Mouse (Mus musculus) inflammation-experienced regulatory T-cells, adult 6 months (primary cell): Measurements from ENCODE around the gene Atpaf1. TPM values are rescaled to one million over a fixed set of nuclear protein-coding genes. Genes with fewer than 3 reads are reported as not detected.

ENCODE experiments used
- ATAC-seq: one replicate; pipeline ENCODE4 v1.8.0; 2017
- polyA plus RNA-seq, 3 experiments: library from polyadenylated mRNA; unstranded; fragments of 100-300 nt; shearing (Covaris generic); gene quantifications; one replicate each; pipeline ENCODE4 v1.2.1; 2017

The Atpaf1 gene
- polyA plus RNA-seq, 3 experiments from 2014 or later: 17.7 to 20.9 (median 19.0) TPM

DNA sequence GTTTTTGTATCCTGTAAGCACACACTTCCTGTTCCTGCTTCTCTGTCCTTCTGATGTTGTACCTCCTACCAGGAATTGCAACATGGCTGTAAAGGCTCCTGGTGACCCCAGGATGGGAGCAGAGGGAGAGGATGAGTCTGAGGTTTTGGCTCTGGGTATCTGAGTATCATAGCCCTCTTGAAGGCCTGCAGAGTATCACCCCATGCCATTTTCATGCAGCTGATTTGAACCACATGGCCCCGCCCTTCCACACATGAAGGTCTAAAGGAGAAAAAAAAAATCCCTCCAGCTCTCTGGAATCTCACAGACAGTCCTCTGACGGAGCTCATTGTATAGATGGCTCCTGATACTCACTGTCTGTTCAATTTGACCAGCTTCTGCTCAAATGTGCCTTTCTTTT, 65.5 kb downstream of the Atpaf1 start:
- no peak for ATAC-seq

DNA sequence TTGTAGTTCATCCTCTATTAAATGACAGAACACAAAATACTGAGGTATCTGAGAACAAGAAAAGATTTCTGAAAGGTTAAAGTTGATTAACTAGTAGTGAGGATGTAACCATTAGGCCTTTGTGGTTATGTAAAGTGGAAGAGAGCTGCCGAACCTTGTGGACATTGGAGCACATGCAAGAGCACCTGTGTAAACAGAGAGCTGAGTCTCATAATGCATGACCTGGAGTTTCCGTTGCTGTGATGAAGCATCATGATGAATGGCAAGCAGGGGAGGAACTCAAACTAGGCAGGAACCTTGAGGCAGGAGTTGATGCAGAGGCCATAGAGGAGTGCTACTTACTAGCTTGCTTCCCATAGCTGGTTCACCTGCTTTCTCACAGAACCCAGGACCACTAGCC, 66.0 kb downstream of the Atpaf1 start:
- ATAC-seq: no peak

DNA sequence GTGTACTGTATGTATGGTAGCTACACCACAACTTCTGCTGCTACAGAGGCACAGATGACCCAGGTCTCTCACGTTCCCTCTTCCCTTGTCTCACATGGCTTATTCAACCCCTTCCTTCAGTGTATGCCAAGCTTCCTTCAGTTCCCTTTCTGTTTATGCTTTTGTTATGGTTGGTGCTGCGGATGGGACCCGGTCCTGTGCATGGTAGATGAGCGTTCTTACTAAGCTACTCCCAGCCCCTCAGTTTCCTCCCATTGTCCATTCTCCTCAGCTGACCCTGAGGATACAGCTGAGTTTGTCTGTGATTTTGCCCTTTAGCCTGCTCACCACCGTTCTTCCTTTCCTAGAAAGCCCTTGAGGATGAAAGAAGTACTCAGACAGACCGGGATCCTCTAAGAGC, 67.0 kb downstream of the Atpaf1 start:
- no peak for ATAC-seq

DNA sequence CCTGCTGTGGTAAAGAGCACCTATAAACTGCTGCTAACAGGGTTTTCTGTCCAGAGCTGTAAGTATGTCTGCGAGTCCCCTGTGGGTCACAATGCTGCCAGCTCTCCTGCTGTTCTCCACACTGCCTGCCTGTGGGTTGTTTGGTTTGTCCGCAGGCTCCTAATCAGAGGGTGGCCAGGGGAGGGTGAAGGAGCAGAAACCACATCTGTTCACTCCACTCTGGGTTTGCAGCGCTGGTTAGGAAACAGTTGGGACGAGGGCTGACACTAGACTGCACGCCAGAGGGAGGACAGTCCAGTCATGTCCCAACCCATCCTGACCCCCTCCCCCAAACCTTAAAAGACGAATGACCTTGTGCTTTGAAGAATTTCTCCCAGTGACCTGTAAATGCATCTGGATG, 70.5 kb downstream of the Atpaf1 start:
- ATAC-seq: no peak

DNA sequence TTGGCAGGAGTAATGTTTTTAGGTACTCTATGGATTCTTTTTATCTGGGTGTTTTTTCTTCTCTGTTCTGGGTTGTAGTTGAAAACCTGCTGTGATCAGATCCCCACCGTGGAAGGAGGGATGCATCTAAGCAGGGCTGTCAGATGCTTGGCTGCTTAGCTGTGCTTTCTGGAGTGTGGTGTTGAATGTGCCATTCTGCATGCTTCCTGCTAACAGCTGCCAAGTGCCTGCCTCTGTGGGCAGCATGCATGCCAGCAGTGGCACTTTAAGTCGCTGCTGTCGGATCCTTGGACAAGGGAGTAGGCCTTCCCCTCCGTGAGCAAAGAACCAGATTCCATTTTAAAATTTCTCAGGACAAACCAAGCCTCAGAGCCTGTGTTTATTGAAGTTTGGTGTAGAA, 71.0 kb downstream of the Atpaf1 start:
- ATAC-seq: no peak

DNA sequence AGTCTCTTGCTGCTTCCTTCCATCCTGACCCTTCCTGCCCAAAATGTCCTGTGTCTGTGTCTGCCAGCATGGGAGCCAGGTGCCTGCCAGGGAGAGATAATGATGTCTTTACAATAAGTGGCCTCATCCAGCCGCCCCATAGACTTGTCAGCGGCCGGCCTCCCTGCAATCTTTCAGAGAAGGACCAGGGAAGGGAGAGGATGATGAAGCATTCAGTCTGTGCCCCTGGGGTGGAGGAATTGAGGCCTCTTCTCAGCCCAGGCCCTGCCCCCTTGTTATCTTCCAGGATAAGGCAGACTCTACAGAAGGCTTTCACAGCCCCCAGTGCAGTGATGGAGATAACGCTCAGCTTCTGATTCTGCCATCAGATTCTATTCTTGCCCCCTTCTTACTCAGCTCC, 71.7 kb downstream of the Atpaf1 start:
- no peak for ATAC-seq

DNA sequence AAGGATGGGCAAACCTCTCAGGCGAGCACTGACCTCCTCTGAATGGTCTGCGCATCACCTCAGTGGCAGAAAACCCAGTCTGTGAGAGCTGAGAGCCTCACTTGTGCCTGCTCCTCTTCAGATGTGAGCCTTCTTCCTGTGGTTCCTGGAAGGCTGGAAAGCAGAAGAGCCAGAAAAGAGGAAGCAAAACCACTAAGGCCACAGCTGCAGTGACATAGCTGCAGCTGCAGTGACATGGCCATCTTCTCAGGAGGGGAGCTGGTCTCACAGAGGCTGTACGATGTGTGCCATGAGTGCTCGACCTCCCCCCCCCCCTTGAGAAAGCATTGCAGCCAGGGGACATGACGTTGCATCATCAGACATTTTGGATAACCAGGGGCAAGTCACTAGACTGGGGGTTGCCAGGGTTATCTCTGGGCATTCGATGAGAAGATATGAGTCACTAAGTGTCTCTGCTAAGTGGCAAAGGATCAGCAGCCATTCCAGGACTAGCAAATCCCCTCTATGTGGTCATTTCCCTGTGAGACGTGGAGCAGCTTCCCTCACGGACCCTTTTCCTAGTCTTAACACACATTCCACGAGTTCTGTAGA, 72.8 kb downstream of the Atpaf1 start:
- no peak for ATAC-seq

DNA sequence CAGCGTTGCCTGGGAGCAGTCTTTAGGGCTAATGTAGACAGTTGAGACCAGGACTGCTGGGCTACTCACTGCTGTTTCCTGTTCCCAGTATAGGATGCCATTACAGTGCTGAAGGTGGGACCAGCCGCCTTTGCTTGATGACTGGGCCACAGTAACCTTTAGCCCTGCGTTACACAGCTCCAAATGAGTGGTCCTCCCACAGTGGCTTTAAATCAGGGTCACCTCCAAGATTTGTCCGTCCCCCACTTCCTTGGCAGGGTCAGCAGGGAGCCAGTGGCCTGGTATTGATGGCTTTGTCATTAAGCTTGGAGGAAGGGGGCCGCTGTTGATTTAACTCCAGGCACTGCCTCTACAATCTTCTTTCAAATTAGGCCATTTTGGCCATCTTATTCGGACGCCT, 78.7 kb downstream of the Atpaf1 start:
- ATAC-seq: no peak

DNA sequence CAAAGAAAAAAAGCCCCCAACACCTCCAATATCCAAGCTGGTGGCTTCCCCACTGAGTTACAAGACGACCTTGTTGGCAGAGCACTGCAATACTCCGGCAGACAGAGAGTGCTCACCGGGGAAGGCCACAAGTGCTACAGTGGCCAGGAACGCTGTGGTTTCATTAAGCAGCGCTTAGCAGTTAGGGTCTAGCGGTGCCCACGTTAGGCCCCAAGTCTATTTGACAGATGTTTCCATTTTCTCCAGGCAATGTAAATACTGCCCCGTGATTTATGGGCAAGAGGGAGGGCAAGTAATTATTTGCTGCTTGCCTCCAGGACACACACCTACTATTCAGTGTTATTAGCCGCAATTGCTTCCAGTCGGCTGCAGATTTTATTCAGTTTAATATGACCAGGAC, 79.3 kb downstream of the Atpaf1 start:
- no peak for ATAC-seq

Other genes starting within 250 kb of the Atpaf1 start
- gene Cyp4a31, start 221.2 kb upstream of the Atpaf1 start, polyA plus RNA-seq: not detected
- gene Cyp4a32, start 183.8 kb upstream of the Atpaf1 start, polyA plus RNA-seq: not detected
- gene Cyp4b1, start 137.1 kb upstream of the Atpaf1 start, polyA plus RNA-seq: not detected
- 10 to 100 TPM; 41.0 to 50.5 (median 41.1) TPM for gene Efcab14, start 47.1 kb upstream of the Atpaf1 start, polyA plus RNA-seq
- 1 to 10 TPM in 1 of 3 experiments, not detected in 2; 1.0 TPM for gene Tex38, start 3.8 kb upstream of the Atpaf1 start, polyA plus RNA-seq
- 10 to 100 TPM in 2 of 3 experiments, 1 to 10 TPM in 1; 8.4 to 12.4 (median 10.2) TPM for gene Mob3c, start 43.3 kb downstream of the Atpaf1 start, polyA plus RNA-seq
- 10 to 100 TPM; 34.8 to 45.1 (median 41.8) TPM for gene Mknk1, start 54.4 kb downstream of the Atpaf1 start, polyA plus RNA-seq
- not detected for gene Kncn, start 99.6 kb downstream of the Atpaf1 start, polyA plus RNA-seq
- gene 6430628N08Rik, start 105.9 kb downstream of the Atpaf1 start, polyA plus RNA-seq: not detected
- not detected for gene Dmbx1, start 155.1 kb downstream of the Atpaf1 start, polyA plus RNA-seq
- 10 to 100 TPM; 29.0 to 64.8 (median 60.3) TPM for gene Faah, start 233.1 kb downstream of the Atpaf1 start, polyA plus RNA-seq